Mouse (Mus musculus): ENCODE measurements around the gene Jph4. TPM values are rescaled to one million over a fixed set of nuclear protein-coding genes. Genes with fewer than 3 reads are reported as not detected.
A peak's percentile ranks its signal among the peaks of the same experiment; 100 is the strongest.

Gene Jph4
- polyA plus RNA-seq, 2 experiments = 2.5 to 10.4 TPM

GRCm38 (mm10) chr14:55101592-55101991 is 15.1 kb downstream of the Jph4 start:
- Histone ChIP-seq H3K27me3 (ENCODE audit: control insufficient read depth, insufficient read depth, low read length) (no peaks in the 10 kb centered on the region), H3K36me3 (ENCODE audit: control insufficient read depth, insufficient read depth, low read length) (peaks cover 30% of the 10 kb centered on the region), H3K9ac (ENCODE audit: low read depth, low read length, severe bottlenecking) (no peak overlapping the region), H3K4me3 (replicated peaks; ENCODE audit: low read length) (no peak overlapping the region), H3K9me3 (ENCODE audit: control insufficient read depth, low read length) (no peaks in the 10 kb centered on the region), H3K27ac (replicated peaks; ENCODE audit: low read depth, low read length) (no peak overlapping the region), H3K4me1 (ENCODE audit: control insufficient read depth, insufficient read depth, low read length) (peaks cover 7% of the 10 kb centered on the region), H3K4me2 (replicated peaks; ENCODE audit: low read depth, low read length, severe bottlenecking) (no peak overlapping the region)
- peak; percentile 63 for DNase-seq (ENCODE audit: low spot score)
- WGBS = 54% methylated on average over 4 of the region's 4 CpGs
- no peak for TF ChIP-seq POLR2A (IDR thresholded peaks at IDR 0.05; ENCODE audit: borderline replicate concordance, extremely low read depth, insufficient read depth, insufficient read length)
- ATAC-seq (ENCODE audit: low FRiP score, low read depth) = no peak

GRCm38 (mm10) chr14:55098067-55098466 is 18.7 kb downstream of the Jph4 start:
- H3K4me2 ChIP-seq (replicated peaks; ENCODE audit: low read depth, low read length, severe bottlenecking) = no peak overlapping the region
- no peaks in the 10 kb centered on the region for H3K27me3 ChIP-seq (ENCODE audit: control insufficient read depth, insufficient read depth, low read length)
- H3K36me3 ChIP-seq (ENCODE audit: control insufficient read depth, insufficient read depth, low read length) = peaks cover 30% of the 10 kb centered on the region
- no peak for TF ChIP-seq POLR2A (IDR thresholded peaks at IDR 0.05; ENCODE audit: borderline replicate concordance, extremely low read depth, insufficient read depth, insufficient read length)
- ATAC-seq (ENCODE audit: low FRiP score, low read depth) = no peak
- DNase-seq (ENCODE audit: low spot score) = no peak
- no peak overlapping the region for H3K9ac ChIP-seq (ENCODE audit: low read depth, low read length, severe bottlenecking)
- H3K4me3 ChIP-seq (replicated peaks; ENCODE audit: low read length) = no peak overlapping the region
- no peak overlapping the region for H3K27ac ChIP-seq (replicated peaks; ENCODE audit: low read depth, low read length)
- no peaks in the 10 kb centered on the region for H3K9me3 ChIP-seq (ENCODE audit: control insufficient read depth, low read length)
- peaks cover 9% of the 10 kb centered on the region for H3K4me1 ChIP-seq (ENCODE audit: control insufficient read depth, insufficient read depth, low read length)
- WGBS = 50% methylated on average over 4 of the region's 4 CpGs

DNA sequence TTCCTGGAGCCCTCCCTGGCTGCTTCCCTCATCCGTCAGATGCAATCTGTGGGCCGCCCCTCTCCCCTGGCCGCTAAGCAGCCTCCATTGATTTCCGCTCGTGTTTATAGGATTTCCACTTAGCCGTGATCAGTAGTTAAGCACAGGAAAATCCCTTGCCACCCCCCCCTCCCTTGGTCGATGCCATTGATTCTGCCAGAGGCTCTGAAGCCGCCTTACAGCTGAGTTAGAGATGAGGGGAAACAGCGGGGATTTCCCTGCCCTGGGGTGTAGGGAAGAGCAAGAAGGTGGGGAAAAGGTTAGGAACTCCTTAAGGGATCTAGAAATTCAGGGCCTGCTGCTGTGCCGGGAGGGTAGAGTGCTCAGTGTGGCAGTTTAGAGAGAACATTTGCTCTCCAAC is 19.1 kb downstream of the Jph4 start:
- 75% methylated on average over 10 of the region's 10 CpGs for WGBS
- no peak for TF ChIP-seq POLR2A (IDR thresholded peaks at IDR 0.05; ENCODE audit: borderline replicate concordance, extremely low read depth, insufficient read depth, insufficient read length)
- peaks cover 9% of the 10 kb centered on the region for H3K4me1 ChIP-seq (ENCODE audit: control insufficient read depth, insufficient read depth, low read length)
- DNase-seq (ENCODE audit: low spot score) (no peak), ATAC-seq (ENCODE audit: low FRiP score, low read depth) (no peak)
- no peak overlapping the region for H3K27ac ChIP-seq (replicated peaks; ENCODE audit: low read depth, low read length)
- H3K9ac ChIP-seq (ENCODE audit: low read depth, low read length, severe bottlenecking) = no peak overlapping the region
- no peak overlapping the region for H3K4me3 ChIP-seq (replicated peaks; ENCODE audit: low read length)
- no peaks in the 10 kb centered on the region for H3K9me3 ChIP-seq (ENCODE audit: control insufficient read depth, low read length)
- H3K27me3 ChIP-seq (ENCODE audit: control insufficient read depth, insufficient read depth, low read length) = no peaks in the 10 kb centered on the region
- no peak overlapping the region for H3K4me2 ChIP-seq (replicated peaks; ENCODE audit: low read depth, low read length, severe bottlenecking)
- H3K36me3 ChIP-seq (ENCODE audit: control insufficient read depth, insufficient read depth, low read length) = peaks cover 30% of the 10 kb centered on the region

DNA sequence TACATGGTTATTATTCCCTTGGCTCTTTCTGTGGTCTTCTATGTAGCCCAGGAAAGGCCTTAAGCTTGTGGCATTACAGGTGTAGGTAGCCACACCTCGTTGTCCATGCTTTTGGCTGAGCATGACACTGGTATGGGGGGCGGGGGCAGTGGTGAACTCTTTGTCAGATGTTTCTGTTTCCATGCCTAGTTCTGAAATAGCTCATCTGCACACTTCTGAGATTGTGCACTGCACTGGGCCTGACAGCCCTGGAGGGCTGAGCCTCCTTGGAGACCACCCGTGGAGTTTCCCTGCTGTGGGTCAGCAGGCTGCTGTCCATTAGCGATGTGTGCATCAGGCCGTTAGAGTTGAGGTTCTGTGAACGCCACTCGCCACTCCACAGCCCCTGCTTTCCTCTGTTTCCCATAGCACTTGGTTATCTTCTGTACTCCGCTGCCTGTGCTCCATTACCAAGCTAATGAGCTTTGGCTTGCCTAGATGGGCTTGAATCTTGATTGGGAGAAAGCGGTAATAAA is 20.1 kb downstream of the Jph4 start:
- Histone ChIP-seq H3K4me2 (replicated peaks; ENCODE audit: low read depth, low read length, severe bottlenecking) (no peak overlapping the region; the same call in 1 of the 2 replicates), H3K36me3 (ENCODE audit: control insufficient read depth, insufficient read depth, low read length) (peaks cover 30% of the 10 kb centered on the region), H3K27me3 (ENCODE audit: control insufficient read depth, insufficient read depth, low read length) (no peaks in the 10 kb centered on the region), H3K9ac (ENCODE audit: low read depth, low read length, severe bottlenecking) (no peak overlapping the region), H3K27ac (replicated peaks; ENCODE audit: low read depth, low read length) (no peak overlapping the region), H3K4me3 (replicated peaks; ENCODE audit: low read length) (no peak overlapping the region), H3K4me1 (ENCODE audit: control insufficient read depth, insufficient read depth, low read length) (peaks cover 9% of the 10 kb centered on the region), H3K9me3 (ENCODE audit: control insufficient read depth, low read length) (no peaks in the 10 kb centered on the region)
- TF ChIP-seq POLR2A (IDR thresholded peaks at IDR 0.05; ENCODE audit: borderline replicate concordance, extremely low read depth, insufficient read depth, insufficient read length) = no peak
- DNase-seq (ENCODE audit: low spot score) = no peak
- no peak for ATAC-seq (ENCODE audit: low FRiP score, low read depth)
- 67% methylated on average over 9 of the region's 9 CpGs for WGBS

DNA sequence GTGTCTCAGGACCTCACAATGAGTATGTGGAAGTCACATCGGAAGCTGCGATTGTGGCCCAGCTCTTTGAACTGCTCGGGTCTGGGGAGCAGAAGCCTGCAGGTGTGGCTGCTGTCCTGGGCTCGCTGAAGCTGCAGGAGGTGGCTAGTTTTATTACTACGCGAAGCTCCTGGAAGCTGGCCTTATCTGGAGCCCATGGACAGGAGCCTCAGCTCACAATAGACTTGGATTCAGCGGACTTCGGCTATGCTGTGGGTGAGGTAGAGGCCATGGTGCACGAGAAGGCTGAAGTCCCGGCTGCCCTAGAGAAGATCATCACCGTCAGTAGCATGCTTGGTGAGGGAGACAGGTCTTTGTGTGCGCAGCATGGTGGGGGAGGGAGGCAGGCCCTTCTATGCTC is 21.1 kb downstream of the Jph4 start:
- Histone ChIP-seq H3K4me2 (replicated peaks; ENCODE audit: low read depth, low read length, severe bottlenecking) (peak overlapping the region; percentile 67), H3K27ac (replicated peaks; ENCODE audit: low read depth, low read length) (no peak overlapping the region), H3K27me3 (ENCODE audit: control insufficient read depth, insufficient read depth, low read length) (no peaks in the 10 kb centered on the region), H3K4me1 (ENCODE audit: control insufficient read depth, insufficient read depth, low read length) (peaks cover 16% of the 10 kb centered on the region), H3K4me3 (replicated peaks; ENCODE audit: low read length) (peak overlapping the region; percentile 67), H3K36me3 (ENCODE audit: control insufficient read depth, insufficient read depth, low read length) (peaks cover 25% of the 10 kb centered on the region), H3K9me3 (ENCODE audit: control insufficient read depth, low read length) (no peaks in the 10 kb centered on the region), H3K9ac (ENCODE audit: low read depth, low read length, severe bottlenecking) (peak overlapping the region; percentile 71; the same call in 1 of the 2 replicates)
- DNase-seq (ENCODE audit: low spot score) (no peak), ATAC-seq (ENCODE audit: low FRiP score, low read depth) (no peak)
- TF ChIP-seq POLR2A (IDR thresholded peaks at IDR 0.05; ENCODE audit: borderline replicate concordance, extremely low read depth, insufficient read depth, insufficient read length) = no peak
- WGBS = 69% methylated on average over 12 of the region's 12 CpGs

Measured in limb, embryonic 14.5 days (tissue).